Mouse (Mus musculus) testis, adult 2 months (tissue): Measurements from ENCODE around the gene Apba1. TPM values are rescaled to one million over a fixed set of nuclear protein-coding genes. Genes with fewer than 3 reads are reported as not detected.

Experiments used
- H3K27ac ChIP-seq: fragments of 200-500 bp; 2 replicates; pipeline ENCODE4 v1.5.1; 2012; ENCODE audit warnings: low read depth, low read length; ENCODE audit not compliant: control insufficient read depth, insufficient read depth
- H3K27me3 ChIP-seq: fragments of 200-500 bp; 2 replicates; pipeline ENCODE4 v1.6.1; 2012; ENCODE audit warnings: mild to moderate bottlenecking, low read length, moderate library complexity; ENCODE audit not compliant: control insufficient read depth, insufficient read depth
- H3K36me3 ChIP-seq: fragments of 200-500 bp; 2 replicates; pipeline ENCODE4 v1.6.1; 2012; ENCODE audit warnings: mild to moderate bottlenecking, low read length; ENCODE audit not compliant: control insufficient read depth, insufficient read depth
- H3K4me1 ChIP-seq: fragments of 200-500 bp; 2 replicates; pipeline ENCODE4 v1.6.1; 2012; ENCODE audit warnings: low read length; ENCODE audit not compliant: control insufficient read depth, insufficient read depth
- H3K4me3 ChIP-seq: fragments of 200-500 bp; 2 replicates; pipeline ENCODE4 v1.5.1; 2012; ENCODE audit warnings: low read depth, mild to moderate bottlenecking, low read length, moderate library complexity, mixed read lengths; ENCODE audit not compliant: control insufficient read depth
- CTCF ChIP-seq: fragments of 200-500 bp; IDR thresholded peaks from 2 replicates; pipeline ENCODE4 v1.5.1; 2012; ENCODE audit warnings: low read depth, mild to moderate bottlenecking, inconsistent platforms, low read length, moderate library complexity; ENCODE audit not compliant: control insufficient read depth, insufficient read depth, insufficient replicate concordance
- POLR2A ChIP-seq: fragments of 200-500 bp; IDR thresholded peaks from 2 replicates; pipeline ENCODE4 v1.6.1; 2012; ENCODE audit warnings: low read depth, mild to moderate bottlenecking, inconsistent platforms, low read length, moderate library complexity; ENCODE audit not compliant: control insufficient read depth
- polyA plus RNA-seq: library from polyadenylated mRNA; depleted of rRNA; stranded (reverse); fragments of >200 nt; gene quantifications from 2 replicates; pipeline ENCODE4 v1.2.3, GENCODE M21; 2012

Apba1 gene
- polyA plus RNA-seq, 1 experiment = 24.1 TPM

DNA sequence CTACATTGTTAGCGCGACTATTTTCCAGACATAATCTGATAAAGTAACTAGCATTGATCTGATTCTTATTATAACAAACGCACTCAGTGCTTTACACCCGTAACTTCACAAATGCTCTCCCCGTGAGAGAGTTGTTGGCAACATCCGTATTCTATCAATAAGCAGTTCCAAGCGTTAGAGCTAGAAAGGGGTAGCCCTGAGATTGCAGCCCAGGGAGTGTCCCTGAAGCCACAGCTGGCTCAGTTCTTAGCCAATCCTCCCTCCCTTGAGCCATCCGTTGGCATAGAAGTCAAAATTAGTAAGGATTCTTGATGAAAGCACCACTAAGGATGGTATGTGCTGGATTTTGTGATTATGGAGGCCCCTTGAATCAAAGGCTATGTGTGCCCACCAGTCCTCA is 48.7 kb downstream of the Apba1 start:
- Histone ChIP-seq H3K27me3 (no peaks in the 10 kb centered on the region), H3K27ac (no peak overlapping the region), H3K4me3 (no peak overlapping the region), H3K36me3 (no peaks in the 10 kb centered on the region), H3K4me1 (no peaks in the 10 kb centered on the region)
- no peak for TF ChIP-seq POLR2A
- TF ChIP-seq CTCF = no peak

DNA sequence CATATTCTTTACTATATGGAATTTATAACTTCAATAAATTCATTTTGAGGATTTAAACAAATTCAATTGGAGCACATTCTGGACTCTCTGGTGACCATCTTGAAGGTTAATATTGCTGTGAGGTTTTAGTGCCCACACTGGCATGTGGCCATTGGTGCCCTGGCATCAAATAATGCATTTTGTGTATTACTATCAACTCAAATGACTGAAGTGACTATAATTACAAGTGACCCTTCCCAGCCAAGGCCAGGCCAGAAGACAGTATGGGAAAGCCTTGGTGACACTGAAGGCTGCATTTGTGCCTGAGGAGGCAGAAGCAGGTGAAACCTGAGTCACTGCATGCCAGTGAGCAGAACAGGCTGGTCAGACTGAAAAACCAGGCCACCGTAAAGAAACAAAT is 50.5 kb downstream of the Apba1 start:
- Histone ChIP-seq H3K36me3 (no peaks in the 10 kb centered on the region), H3K27me3 (no peaks in the 10 kb centered on the region), H3K4me1 (no peaks in the 10 kb centered on the region), H3K4me3 (no peak overlapping the region), H3K27ac (no peak overlapping the region)
- TF ChIP-seq CTCF = no peak
- no peak for TF ChIP-seq POLR2A

DNA sequence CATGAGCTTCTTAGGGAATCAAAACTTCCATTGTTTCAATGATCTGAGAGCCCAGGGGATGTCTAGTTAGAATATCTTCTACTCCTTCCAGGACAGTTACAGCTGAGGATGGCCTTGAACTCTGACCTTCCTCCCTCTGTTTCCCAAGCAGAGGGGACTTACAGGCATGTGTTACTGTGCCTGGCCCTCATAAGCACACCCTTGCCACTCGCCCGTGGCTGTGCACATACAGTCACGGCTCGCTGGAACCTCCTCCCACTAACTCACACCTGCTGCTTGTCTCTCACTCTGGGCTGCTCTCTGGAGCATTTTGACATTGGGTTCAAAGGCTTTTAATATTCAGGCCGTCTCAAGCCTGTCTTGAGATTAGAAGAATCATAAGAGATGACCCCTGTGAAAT is 51.8 kb downstream of the Apba1 start:
- Histone ChIP-seq H3K36me3 (no peaks in the 10 kb centered on the region), H3K27me3 (no peaks in the 10 kb centered on the region), H3K27ac (no peak overlapping the region), H3K4me1 (no peaks in the 10 kb centered on the region), H3K4me3 (no peak overlapping the region)
- no peak for TF ChIP-seq CTCF
- no peak for TF ChIP-seq POLR2A

DNA sequence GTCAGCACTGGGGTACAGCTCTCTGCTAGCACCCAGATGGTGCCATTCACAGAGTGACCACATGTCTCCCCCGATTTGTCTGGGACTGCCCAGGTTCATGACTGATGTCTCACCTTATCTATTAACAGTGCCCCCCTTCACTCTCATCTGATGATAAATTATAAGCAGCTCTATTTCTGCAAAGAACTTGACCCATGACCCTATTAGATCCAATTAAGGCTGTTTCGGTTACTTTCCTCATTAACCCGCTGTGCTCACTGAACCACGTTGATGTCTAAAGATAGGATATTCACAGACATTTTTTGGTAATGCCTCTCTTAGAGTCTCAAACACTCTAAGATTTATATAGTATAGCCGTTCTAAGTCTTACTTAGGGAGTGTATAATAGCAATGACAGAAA is 52.3 kb downstream of the Apba1 start:
- Histone ChIP-seq H3K27me3 (no peaks in the 10 kb centered on the region), H3K4me3 (no peak overlapping the region), H3K27ac (no peak overlapping the region), H3K4me1 (no peaks in the 10 kb centered on the region), H3K36me3 (no peaks in the 10 kb centered on the region)
- TF ChIP-seq CTCF = no peak
- no peak for TF ChIP-seq POLR2A

DNA sequence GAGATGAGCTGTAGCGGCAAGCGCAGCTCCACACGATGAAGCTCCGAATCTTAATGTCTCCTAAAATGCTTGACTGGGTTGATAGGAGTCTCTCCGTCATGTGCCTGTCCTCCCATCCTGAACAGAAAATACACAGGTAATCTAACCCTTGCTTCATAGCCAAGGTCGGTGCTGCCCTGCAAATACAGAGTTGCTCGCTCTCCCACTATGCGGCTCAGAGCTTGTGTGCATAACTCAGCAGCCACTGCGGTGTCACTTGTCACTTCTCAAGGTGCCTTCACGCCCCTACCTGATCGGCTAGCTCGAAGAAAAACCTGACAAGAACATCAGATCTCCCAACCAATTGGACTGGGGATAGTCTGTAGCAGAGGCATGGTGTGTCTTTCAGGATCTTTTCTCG is 58.1 kb downstream of the Apba1 start:
- H3K36me3 ChIP-seq = no peaks in the 10 kb centered on the region
- H3K27me3 ChIP-seq = no peaks in the 10 kb centered on the region
- no peak for TF ChIP-seq POLR2A
- no peak for TF ChIP-seq CTCF
- H3K4me3 ChIP-seq = no peak overlapping the region
- no peak overlapping the region for H3K27ac ChIP-seq
- no peaks in the 10 kb centered on the region for H3K4me1 ChIP-seq

DNA sequence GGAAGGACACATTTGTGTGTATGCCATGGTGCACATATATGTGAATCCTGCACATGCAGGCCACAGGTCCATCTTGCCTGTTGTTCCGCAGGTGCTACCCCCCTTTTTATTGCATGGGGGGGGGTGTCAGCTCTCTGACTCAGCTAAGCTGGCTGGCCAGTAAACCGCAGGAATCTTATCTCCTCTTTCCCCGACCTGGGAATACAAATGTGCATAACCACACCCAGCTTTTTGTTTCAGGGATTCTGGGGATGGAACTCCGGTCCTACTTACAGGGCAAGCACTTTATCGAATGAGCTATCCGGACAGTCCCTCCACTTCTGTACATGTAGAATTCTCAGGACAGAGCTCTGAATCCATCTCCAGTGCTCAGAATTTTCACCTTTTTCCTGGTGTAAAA is 58.5 kb downstream of the Apba1 start:
- no peak overlapping the region for H3K4me3 ChIP-seq
- H3K27ac ChIP-seq = no peak overlapping the region
- no peak for TF ChIP-seq POLR2A
- no peak for TF ChIP-seq CTCF
- H3K36me3 ChIP-seq = no peaks in the 10 kb centered on the region
- no peaks in the 10 kb centered on the region for H3K27me3 ChIP-seq
- no peaks in the 10 kb centered on the region for H3K4me1 ChIP-seq

DNA sequence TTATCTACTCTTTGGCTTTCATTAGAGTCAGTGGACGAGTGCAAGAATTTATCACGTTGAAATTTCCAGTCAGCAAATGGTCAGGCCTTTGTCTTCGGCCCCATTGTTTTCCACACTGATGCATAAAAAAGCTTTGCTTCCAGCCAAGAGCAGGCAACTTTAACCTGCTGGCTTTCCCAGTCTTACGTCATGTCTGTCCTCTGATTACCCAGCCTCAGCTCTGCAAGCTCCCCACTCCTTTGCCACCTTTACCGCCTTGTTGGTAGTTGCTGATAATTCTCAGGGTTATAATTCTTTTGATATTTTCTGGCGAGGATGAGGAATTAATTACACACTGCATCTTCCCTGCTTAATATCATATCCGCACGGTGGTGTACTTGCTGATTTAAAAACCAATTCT is 61.2 kb downstream of the Apba1 start:
- TF ChIP-seq CTCF = no peak
- TF ChIP-seq POLR2A = no peak
- no peaks in the 10 kb centered on the region for H3K36me3 ChIP-seq
- no peak overlapping the region for H3K27ac ChIP-seq
- H3K4me1 ChIP-seq = no peaks in the 10 kb centered on the region
- H3K4me3 ChIP-seq = no peak overlapping the region
- no peaks in the 10 kb centered on the region for H3K27me3 ChIP-seq

DNA sequence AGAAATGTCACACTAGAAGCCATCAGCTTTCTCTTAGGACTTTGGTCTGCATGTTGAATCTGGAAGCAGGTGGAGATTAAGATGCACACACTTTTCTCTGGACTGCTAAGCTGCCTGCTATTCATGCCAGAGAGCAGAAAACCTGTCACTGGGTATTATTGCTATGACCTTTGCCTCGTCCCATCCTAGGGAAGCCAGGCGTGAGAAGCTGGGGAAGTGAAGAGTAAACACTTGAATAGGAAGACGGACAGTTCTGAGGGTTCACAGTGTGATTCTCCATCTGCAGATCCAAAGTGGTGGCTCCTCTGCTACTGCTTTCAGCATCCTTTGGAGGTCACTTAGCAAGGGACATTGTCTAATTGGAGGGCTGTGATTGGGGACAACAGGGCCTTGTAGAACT is 63.8 kb downstream of the Apba1 start:
- no peak overlapping the region for H3K27ac ChIP-seq
- no peaks in the 10 kb centered on the region for H3K4me1 ChIP-seq
- no peaks in the 10 kb centered on the region for H3K27me3 ChIP-seq
- TF ChIP-seq CTCF = no peak
- TF ChIP-seq POLR2A = no peak
- H3K36me3 ChIP-seq = no peaks in the 10 kb centered on the region
- no peak overlapping the region for H3K4me3 ChIP-seq
